Mouse (Mus musculus) liver, embryonic 14.5 days (tissue): ENCODE data around the gene Epop.

ENCODE experiments used
- CTCF ChIP-seq: IDR thresholded peaks from 2 replicates; pipeline ENCODE4 v1.5.1; 2016; ENCODE audit warnings: antibody characterized with exemption, low read depth, control low read depth
- EP300 ChIP-seq: IDR thresholded peaks from 2 replicates; pipeline ENCODE4 v1.6.1; 2016; ENCODE audit warnings: antibody characterized with exemption, low read depth

DNA sequence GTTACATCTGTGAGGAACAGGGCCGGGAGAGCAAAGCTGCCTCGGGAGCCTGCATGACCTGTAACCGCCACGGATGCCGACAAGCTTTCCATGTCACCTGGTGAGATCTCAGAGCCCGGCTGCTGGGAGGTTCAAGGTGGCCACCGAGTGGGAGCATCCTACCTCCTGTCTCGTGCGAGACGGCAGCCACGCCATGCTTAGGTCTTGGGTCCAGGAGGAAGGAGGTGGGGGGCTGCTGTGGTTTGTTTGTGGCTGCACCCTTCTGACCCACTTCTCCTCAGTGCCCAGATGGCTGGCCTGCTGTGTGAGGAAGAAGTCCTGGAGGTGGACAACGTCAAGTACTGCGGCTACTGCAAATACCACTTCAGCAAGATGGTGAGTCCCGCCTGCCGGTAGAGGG is 37.3 kb upstream of the Epop start:
- TF ChIP-seq EP300 (no peak), CTCF (no peak)
